Mouse (Mus musculus): ENCODE data around the gene Cmya5. TPM values are rescaled to one million over a fixed set of nuclear protein-coding genes. Genes with fewer than 3 reads are reported as not detected.

The Cmya5 gene
- polyA plus RNA-seq, 1 experiment: 0.04 TPM

GRCm38 (mm10) chr13:93180351-93180750 is 35.8 kb upstream of the Cmya5 start:
- Histone ChIP-seq H3K4me1 (ENCODE audit: control insufficient read depth, insufficient read depth, low read length) (no peaks in the 10 kb centered on the region), H3K9me3 (replicated peaks; ENCODE audit: control insufficient read depth, insufficient read depth, low read length, poor library complexity, severe bottlenecking) (no peaks in the 10 kb centered on the region), H3K36me3 (ENCODE audit: control insufficient read depth, insufficient read depth, low read length, poor library complexity, severe bottlenecking) (peaks cover 5% of the 10 kb centered on the region), H3K27ac (ENCODE audit: insufficient read depth, low read length) (no peak overlapping the region), H3K9ac (ENCODE audit: low read depth, poor library complexity, severe bottlenecking) (no peak overlapping the region), H3K27me3 (ENCODE audit: control insufficient read depth, insufficient read depth, low read length, poor library complexity, severe bottlenecking) (no peaks in the 10 kb centered on the region), H3K4me3 (ENCODE audit: low read depth, low read length) (no peak overlapping the region)
- no peak for TF ChIP-seq CTCF (IDR thresholded peaks at IDR 0.05; ENCODE audit: low read depth, low read length)
- TF ChIP-seq POLR2A (IDR thresholded peaks at IDR 0.05; ENCODE audit: insufficient read depth, low read length): no peak
- TF ChIP-seq EP300 (IDR thresholded peaks at IDR 0.05; ENCODE audit: insufficient read depth, low read depth, low read length): no peak

- Histone ChIP-seq H3K27ac (ENCODE audit: insufficient read depth, low read length) (no peak overlapping the region), H3K9me3 (replicated peaks; ENCODE audit: control insufficient read depth, insufficient read depth, low read length, poor library complexity, severe bottlenecking) (no peaks in the 10 kb centered on the region), H3K36me3 (ENCODE audit: control insufficient read depth, insufficient read depth, low read length, poor library complexity, severe bottlenecking) (peaks cover 7% of the 10 kb centered on the region), H3K9ac (ENCODE audit: low read depth, poor library complexity, severe bottlenecking) (no peak overlapping the region), H3K27me3 (ENCODE audit: control insufficient read depth, insufficient read depth, low read length, poor library complexity, severe bottlenecking) (no peaks in the 10 kb centered on the region), H3K4me3 (ENCODE audit: low read depth, low read length) (no peak overlapping the region), H3K4me1 (ENCODE audit: control insufficient read depth, insufficient read depth, low read length) (no peaks in the 10 kb centered on the region)
- TF ChIP-seq EP300 (IDR thresholded peaks at IDR 0.05; ENCODE audit: insufficient read depth, low read depth, low read length) (no peak), POLR2A (IDR thresholded peaks at IDR 0.05; ENCODE audit: insufficient read depth, low read length) (no peak), CTCF (IDR thresholded peaks at IDR 0.05; ENCODE audit: low read depth, low read length) (no peak)
These were observed 35.0 kb upstream of the Cmya5 start for GRCm38 (mm10) chr13:93179522-93179921.

- Histone ChIP-seq H3K27ac (ENCODE audit: insufficient read depth, low read length) (no peak overlapping the region), H3K4me1 (ENCODE audit: control insufficient read depth, insufficient read depth, low read length) (no peaks in the 10 kb centered on the region), H3K27me3 (ENCODE audit: control insufficient read depth, insufficient read depth, low read length, poor library complexity, severe bottlenecking) (no peaks in the 10 kb centered on the region), H3K9me3 (replicated peaks; ENCODE audit: control insufficient read depth, insufficient read depth, low read length, poor library complexity, severe bottlenecking) (no peaks in the 10 kb centered on the region), H3K36me3 (ENCODE audit: control insufficient read depth, insufficient read depth, low read length, poor library complexity, severe bottlenecking) (peaks cover 14% of the 10 kb centered on the region), H3K9ac (ENCODE audit: low read depth, poor library complexity, severe bottlenecking) (no peak overlapping the region), H3K4me3 (ENCODE audit: low read depth, low read length) (no peak overlapping the region)
- TF ChIP-seq CTCF (IDR thresholded peaks at IDR 0.05; ENCODE audit: low read depth, low read length) (no peak), EP300 (IDR thresholded peaks at IDR 0.05; ENCODE audit: insufficient read depth, low read depth, low read length) (no peak), POLR2A (IDR thresholded peaks at IDR 0.05; ENCODE audit: insufficient read depth, low read length) (no peak)
These were observed 33.0 kb upstream of the Cmya5 start for GRCm38 (mm10) chr13:93177571-93177970.

GRCm38 (mm10) chr13:93163303-93163702 is 18.8 kb upstream of the Cmya5 start:
- Histone ChIP-seq H3K36me3 (ENCODE audit: control insufficient read depth, insufficient read depth, low read length, poor library complexity, severe bottlenecking) (peaks cover 5% of the 10 kb centered on the region), H3K9ac (ENCODE audit: low read depth, poor library complexity, severe bottlenecking) (no peak overlapping the region), H3K4me3 (ENCODE audit: low read depth, low read length) (no peak overlapping the region), H3K9me3 (replicated peaks; ENCODE audit: control insufficient read depth, insufficient read depth, low read length, poor library complexity, severe bottlenecking) (no peaks in the 10 kb centered on the region), H3K27ac (ENCODE audit: insufficient read depth, low read length) (no peak overlapping the region), H3K27me3 (ENCODE audit: control insufficient read depth, insufficient read depth, low read length, poor library complexity, severe bottlenecking) (no peaks in the 10 kb centered on the region), H3K4me1 (ENCODE audit: control insufficient read depth, insufficient read depth, low read length) (no peaks in the 10 kb centered on the region)
- no peak for TF ChIP-seq EP300 (IDR thresholded peaks at IDR 0.05; ENCODE audit: insufficient read depth, low read depth, low read length)
- TF ChIP-seq POLR2A (IDR thresholded peaks at IDR 0.05; ENCODE audit: insufficient read depth, low read length): no peak
- no peak for TF ChIP-seq CTCF (IDR thresholded peaks at IDR 0.05; ENCODE audit: low read depth, low read length)

- no peaks in the 10 kb centered on the region for H3K9me3 ChIP-seq (replicated peaks; ENCODE audit: control insufficient read depth, insufficient read depth, low read length, poor library complexity, severe bottlenecking)
- H3K4me3 ChIP-seq (ENCODE audit: low read depth, low read length): no peak overlapping the region
- no peak overlapping the region for H3K27ac ChIP-seq (ENCODE audit: insufficient read depth, low read length)
- peaks cover 5% of the 10 kb centered on the region for H3K36me3 ChIP-seq (ENCODE audit: control insufficient read depth, insufficient read depth, low read length, poor library complexity, severe bottlenecking)
- H3K9ac ChIP-seq (ENCODE audit: low read depth, poor library complexity, severe bottlenecking): no peak overlapping the region
- H3K4me1 ChIP-seq (ENCODE audit: control insufficient read depth, insufficient read depth, low read length): no peaks in the 10 kb centered on the region
- no peaks in the 10 kb centered on the region for H3K27me3 ChIP-seq (ENCODE audit: control insufficient read depth, insufficient read depth, low read length, poor library complexity, severe bottlenecking)
- TF ChIP-seq POLR2A (IDR thresholded peaks at IDR 0.05; ENCODE audit: insufficient read depth, low read length): no peak
- no peak for TF ChIP-seq CTCF (IDR thresholded peaks at IDR 0.05; ENCODE audit: low read depth, low read length)
These were observed 17.9 kb upstream of the Cmya5 start for GRCm38 (mm10) chr13:93162456-93162855.

GRCm38 (mm10) chr13:93158261-93158660 is 13.7 kb upstream of the Cmya5 start:
- Histone ChIP-seq H3K36me3 (ENCODE audit: control insufficient read depth, insufficient read depth, low read length, poor library complexity, severe bottlenecking) (peaks cover 4% of the 10 kb centered on the region; the same call in 1 of the 2 replicates), H3K4me1 (ENCODE audit: control insufficient read depth, insufficient read depth, low read length) (no peaks in the 10 kb centered on the region), H3K27me3 (ENCODE audit: control insufficient read depth, insufficient read depth, low read length, poor library complexity, severe bottlenecking) (no peaks in the 10 kb centered on the region), H3K9me3 (replicated peaks; ENCODE audit: control insufficient read depth, insufficient read depth, low read length, poor library complexity, severe bottlenecking) (no peaks in the 10 kb centered on the region), H3K27ac (ENCODE audit: insufficient read depth, low read length) (no peak overlapping the region), H3K9ac (ENCODE audit: low read depth, poor library complexity, severe bottlenecking) (no peak overlapping the region), H3K4me3 (ENCODE audit: low read depth, low read length) (no peak overlapping the region)
- no peak for TF ChIP-seq POLR2A (IDR thresholded peaks at IDR 0.05; ENCODE audit: insufficient read depth, low read length)
- no peak for TF ChIP-seq EP300 (IDR thresholded peaks at IDR 0.05; ENCODE audit: insufficient read depth, low read depth, low read length)
- no peak for TF ChIP-seq CTCF (IDR thresholded peaks at IDR 0.05; ENCODE audit: low read depth, low read length)

All from ES-Bruce4 (cell line).